Mouse (Mus musculus): ENCODE results near the gene Arvcf. TPM values are rescaled to one million over a fixed set of nuclear protein-coding genes. Genes with fewer than 3 reads are reported as not detected.

Arvcf gene
- polyA plus RNA-seq, 1 experiment, result 2.6 TPM

DNA sequence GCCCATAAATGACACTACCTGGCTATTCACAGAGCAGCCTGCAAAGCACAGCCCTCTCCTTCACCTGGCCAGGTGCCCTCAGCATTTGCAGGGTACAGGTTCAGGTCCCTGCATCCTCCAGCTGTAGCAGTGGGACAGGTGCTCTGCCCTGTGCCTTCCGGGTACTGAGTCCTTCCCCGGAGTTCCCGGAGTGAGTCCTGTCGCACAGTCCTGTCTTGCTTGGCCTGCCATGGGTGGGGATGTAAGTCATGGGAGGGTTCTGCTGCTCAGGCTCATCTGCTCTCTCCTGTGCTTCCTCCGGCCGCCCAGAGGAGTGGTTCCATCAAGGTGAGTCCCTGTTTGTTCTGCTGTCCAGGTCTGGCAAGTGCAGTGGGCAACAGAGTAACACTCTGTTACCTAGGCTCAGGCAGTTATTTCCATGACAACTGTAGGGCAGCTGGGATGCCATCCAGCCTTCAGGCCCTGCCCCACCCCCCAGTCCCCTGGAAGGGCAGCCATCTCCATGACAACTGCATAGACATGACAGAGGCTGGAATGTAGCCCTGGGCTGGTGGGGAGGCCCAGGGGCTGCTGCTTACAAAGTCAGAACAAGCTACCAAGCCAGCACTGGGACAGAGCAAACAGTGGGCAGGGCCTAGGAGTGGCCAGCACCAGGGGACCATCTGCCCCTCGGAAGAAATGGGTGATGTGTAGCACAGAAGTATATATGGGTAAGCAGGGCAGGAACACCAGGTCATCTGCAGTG lies 52.7 kb downstream of the Arvcf start:
- no peak for TF ChIP-seq GATA1 (IDR thresholded peaks at IDR 0.05; ENCODE audit: borderline replicate concordance, low read length)
- TF ChIP-seq FLI1 (IDR thresholded peaks at IDR 0.05; ENCODE audit: low read length), result no peak
- Histone ChIP-seq H3K27me3 (replicated peaks) (peaks cover 51% of the 10 kb centered on the region), H3K9me3 (no peaks in the 10 kb centered on the region), H3K4me3 (replicated peaks) (no peak overlapping the region), H3K4me1 (peaks cover 56% of the 10 kb centered on the region), H3K36me3 (replicated peaks; ENCODE audit: low read length) (peaks cover 32% of the 10 kb centered on the region)

DNA sequence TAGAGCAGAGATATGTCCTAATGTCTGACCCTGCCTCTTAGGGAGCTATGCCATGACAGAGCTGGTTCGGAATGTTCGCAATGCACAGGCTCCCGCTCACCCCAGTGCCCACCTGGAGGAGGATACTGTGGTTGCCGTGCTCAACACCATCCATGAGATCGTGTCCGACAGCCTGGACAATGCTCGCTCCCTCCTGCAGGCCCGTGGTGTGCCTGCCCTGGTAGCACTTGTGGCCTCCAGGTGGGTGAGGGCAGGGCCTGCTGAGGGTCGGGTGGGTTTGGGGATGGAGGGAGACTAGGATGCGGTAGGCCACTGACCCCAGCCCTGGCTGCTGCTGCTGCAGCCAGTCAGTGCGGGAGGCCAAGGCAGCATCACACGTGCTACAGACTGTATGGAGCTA lies 55.3 kb downstream of the Arvcf start:
- no peak for TF ChIP-seq FLI1 (IDR thresholded peaks at IDR 0.05; ENCODE audit: low read length)
- no peak for TF ChIP-seq GATA1 (IDR thresholded peaks at IDR 0.05; ENCODE audit: borderline replicate concordance, low read length)
- no peak overlapping the region for H3K4me3 ChIP-seq (replicated peaks)
- no peaks in the 10 kb centered on the region for H3K9me3 ChIP-seq
- peaks cover 44% of the 10 kb centered on the region for H3K4me1 ChIP-seq
- peaks cover 50% of the 10 kb centered on the region for H3K36me3 ChIP-seq (replicated peaks; ENCODE audit: low read length)
- peaks cover 38% of the 10 kb centered on the region for H3K27me3 ChIP-seq (replicated peaks)

DNA sequence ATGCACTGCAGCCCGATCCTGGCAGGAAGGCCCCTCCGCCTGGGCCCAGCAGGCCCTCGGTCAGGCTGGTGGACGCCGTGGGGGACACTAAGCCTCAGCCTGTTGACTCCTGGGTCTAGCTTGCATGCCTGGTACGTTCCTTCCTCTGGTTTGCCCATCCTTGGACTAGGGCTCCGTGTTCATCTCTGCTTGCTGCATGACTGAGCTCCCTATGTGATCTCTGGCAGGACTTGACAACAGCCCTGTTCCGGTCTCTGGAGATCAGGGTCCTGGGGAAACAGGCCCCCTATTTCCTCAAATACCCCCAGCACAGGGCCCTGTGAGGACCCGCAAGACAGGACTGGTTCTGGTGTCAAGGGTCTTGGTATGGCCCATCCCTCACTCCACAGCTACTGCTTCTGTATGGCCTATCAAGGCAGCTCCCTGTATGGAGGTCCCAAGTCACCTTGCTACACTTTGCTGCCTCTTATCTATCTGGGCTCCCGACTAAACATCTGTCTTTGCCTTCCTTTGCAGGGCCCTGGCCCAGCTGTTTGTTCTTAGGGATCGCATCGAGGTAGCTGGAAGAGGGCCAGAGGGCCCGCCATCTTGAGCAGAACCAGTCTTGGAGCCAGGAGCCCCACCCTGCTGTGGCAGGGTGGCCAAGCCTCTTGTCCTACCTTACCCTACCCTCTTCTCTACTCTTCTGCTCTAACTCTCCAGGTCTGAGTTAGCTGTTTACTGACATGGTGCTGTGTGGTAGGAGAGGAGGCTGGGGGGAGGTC lies 57.3 kb downstream of the Arvcf start:
- no peak for TF ChIP-seq GATA1 (IDR thresholded peaks at IDR 0.05; ENCODE audit: borderline replicate concordance, low read length)
- TF ChIP-seq FLI1 (IDR thresholded peaks at IDR 0.05; ENCODE audit: low read length), result no peak
- Histone ChIP-seq H3K27me3 (replicated peaks) (peaks cover 29% of the 10 kb centered on the region), H3K4me1 (peaks cover 26% of the 10 kb centered on the region), H3K36me3 (replicated peaks; ENCODE audit: low read length) (peaks cover 64% of the 10 kb centered on the region), H3K4me3 (replicated peaks) (no peak overlapping the region), H3K9me3 (no peaks in the 10 kb centered on the region)

DNA sequence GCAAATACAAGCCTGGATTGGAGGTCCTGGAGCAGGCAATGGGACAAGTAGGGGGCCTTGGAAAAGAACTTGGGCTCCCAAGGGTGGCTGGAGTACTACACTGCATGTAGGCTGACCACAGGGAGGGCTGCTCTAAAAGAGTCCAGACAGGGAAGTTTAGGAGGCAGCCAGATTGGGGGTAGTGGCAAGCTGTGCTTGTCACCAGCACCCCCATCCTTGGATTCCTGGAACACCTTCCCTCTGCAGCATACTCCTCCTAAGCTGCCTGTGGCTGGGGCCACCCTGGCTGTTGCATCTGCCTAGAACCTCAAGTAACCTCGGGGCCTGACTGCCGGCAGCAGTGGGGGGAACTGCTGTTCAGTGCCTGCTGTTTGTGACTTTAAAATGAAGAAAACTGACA lies 57.9 kb downstream of the Arvcf start:
- Histone ChIP-seq H3K4me3 (replicated peaks) (no peak overlapping the region), H3K4me1 (peaks cover 26% of the 10 kb centered on the region), H3K27me3 (replicated peaks) (peaks cover 24% of the 10 kb centered on the region), H3K9me3 (no peaks in the 10 kb centered on the region), H3K36me3 (replicated peaks; ENCODE audit: low read length) (peaks cover 70% of the 10 kb centered on the region)
- TF ChIP-seq GATA1 (IDR thresholded peaks at IDR 0.05; ENCODE audit: borderline replicate concordance, low read length) (no peak), FLI1 (IDR thresholded peaks at IDR 0.05; ENCODE audit: low read length) (no peak)

DNA sequence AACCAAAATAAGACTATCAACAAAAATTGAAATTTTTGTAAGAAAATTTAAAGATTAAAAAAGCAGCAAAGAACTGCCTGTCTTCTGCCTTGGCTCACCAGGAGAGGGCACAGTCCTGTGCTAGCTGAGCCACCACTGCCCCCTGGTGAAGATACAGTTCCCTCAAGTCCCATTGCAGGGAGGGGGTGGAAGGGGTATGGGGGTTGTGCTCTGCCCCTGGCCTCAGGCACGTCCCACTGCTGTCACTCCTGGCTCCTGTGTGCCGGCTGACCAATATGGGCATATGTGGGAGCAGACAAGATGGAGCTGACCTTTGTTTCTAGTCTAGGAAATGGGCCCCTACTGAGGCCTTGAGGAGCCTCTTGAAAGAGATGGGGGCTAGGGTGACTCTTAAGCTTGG lies 58.3 kb downstream of the Arvcf start:
- Histone ChIP-seq H3K36me3 (replicated peaks; ENCODE audit: low read length) (peaks cover 75% of the 10 kb centered on the region), H3K27me3 (replicated peaks) (peaks cover 20% of the 10 kb centered on the region), H3K4me3 (replicated peaks) (peak overlapping the region; percentile 11), H3K9me3 (no peaks in the 10 kb centered on the region), H3K4me1 (peaks cover 28% of the 10 kb centered on the region)
- TF ChIP-seq FLI1 (IDR thresholded peaks at IDR 0.05; ENCODE audit: low read length), result no peak
- no peak for TF ChIP-seq GATA1 (IDR thresholded peaks at IDR 0.05; ENCODE audit: borderline replicate concordance, low read length)

DNA sequence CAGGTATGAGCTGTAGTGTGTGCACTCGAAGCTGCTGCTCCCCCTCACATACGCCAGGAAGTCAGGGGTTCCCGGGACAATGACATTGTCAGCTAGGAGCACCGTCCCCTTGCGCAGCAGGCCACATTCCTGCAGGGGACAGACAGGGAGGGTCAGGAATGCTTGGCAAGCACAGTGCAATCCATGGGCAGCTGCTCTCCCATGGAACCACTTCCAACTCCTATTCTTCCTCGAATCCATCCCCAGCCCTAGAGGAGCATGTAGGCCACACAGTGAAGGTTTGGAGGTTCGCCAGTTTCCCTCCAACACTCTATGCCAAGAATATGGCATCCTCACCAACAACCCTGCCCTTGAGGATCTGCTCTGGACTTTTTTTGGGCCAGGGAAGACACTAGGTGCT lies 59.9 kb downstream of the Arvcf start:
- Histone ChIP-seq H3K36me3 (replicated peaks; ENCODE audit: low read length) (peaks cover 91% of the 10 kb centered on the region), H3K4me1 (peaks cover 42% of the 10 kb centered on the region), H3K9me3 (no peaks in the 10 kb centered on the region), H3K27me3 (replicated peaks) (peaks cover 11% of the 10 kb centered on the region), H3K4me3 (replicated peaks) (peak overlapping the region; percentile 12)
- TF ChIP-seq GATA1 (IDR thresholded peaks at IDR 0.05; ENCODE audit: borderline replicate concordance, low read length) (no peak), FLI1 (IDR thresholded peaks at IDR 0.05; ENCODE audit: low read length) (no peak)

DNA sequence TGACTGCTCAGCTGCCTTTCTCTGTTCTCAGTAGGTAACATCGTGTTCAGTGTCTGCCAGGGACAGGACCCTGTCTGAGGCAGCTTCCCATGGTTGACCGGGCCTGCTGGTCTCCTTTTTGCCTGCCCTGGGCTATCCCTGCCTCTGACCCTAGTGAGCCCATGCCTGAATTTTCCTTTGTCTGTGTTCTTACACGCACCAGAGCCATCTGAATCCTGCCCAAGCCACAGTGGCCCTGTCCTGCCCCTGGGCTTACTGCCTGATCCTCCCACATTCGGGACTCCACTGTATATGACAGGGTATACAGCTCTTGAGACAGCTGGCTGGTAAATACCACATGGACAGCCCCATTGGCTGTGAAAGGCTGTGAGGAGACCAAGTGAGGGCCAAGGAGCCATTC lies 61.8 kb downstream of the Arvcf start:
- H3K36me3 ChIP-seq (replicated peaks; ENCODE audit: low read length), result peaks cover 93% of the 10 kb centered on the region
- TF ChIP-seq GATA1 (IDR thresholded peaks at IDR 0.05; ENCODE audit: borderline replicate concordance, low read length), result no peak
- TF ChIP-seq FLI1 (IDR thresholded peaks at IDR 0.05; ENCODE audit: low read length), result no peak
- H3K9me3 ChIP-seq, result no peaks in the 10 kb centered on the region
- H3K4me1 ChIP-seq, result peaks cover 61% of the 10 kb centered on the region
- H3K4me3 ChIP-seq (replicated peaks), result no peak overlapping the region
- H3K27me3 ChIP-seq (replicated peaks), result no peaks in the 10 kb centered on the region

DNA sequence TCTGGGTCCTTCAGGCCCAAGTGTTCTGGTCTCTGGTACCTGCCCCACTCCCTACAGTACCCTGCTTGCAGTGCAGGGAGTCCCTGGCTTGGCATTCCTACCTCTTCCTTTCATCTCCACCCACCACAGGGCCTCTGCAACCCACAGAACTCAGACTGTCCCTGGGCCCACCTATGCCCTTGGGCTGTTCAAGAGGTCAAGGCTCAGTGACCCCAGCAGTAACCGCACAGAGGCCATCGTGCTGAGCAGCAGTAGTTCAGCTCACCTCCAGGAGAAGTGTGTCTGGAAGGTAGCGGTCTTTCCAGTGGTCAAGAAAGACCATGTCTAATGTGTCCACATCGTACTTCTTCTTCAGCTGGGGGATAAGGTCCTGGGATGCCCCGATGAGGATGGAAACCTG lies 62.4 kb downstream of the Arvcf start:
- Histone ChIP-seq H3K9me3 (no peaks in the 10 kb centered on the region), H3K36me3 (replicated peaks; ENCODE audit: low read length) (peaks cover 92% of the 10 kb centered on the region), H3K27me3 (replicated peaks) (no peaks in the 10 kb centered on the region), H3K4me1 (peaks cover 62% of the 10 kb centered on the region), H3K4me3 (replicated peaks) (no peak overlapping the region)
- TF ChIP-seq GATA1 (IDR thresholded peaks at IDR 0.05; ENCODE audit: borderline replicate concordance, low read length) (no peak), FLI1 (IDR thresholded peaks at IDR 0.05; ENCODE audit: low read length) (no peak)

DNA sequence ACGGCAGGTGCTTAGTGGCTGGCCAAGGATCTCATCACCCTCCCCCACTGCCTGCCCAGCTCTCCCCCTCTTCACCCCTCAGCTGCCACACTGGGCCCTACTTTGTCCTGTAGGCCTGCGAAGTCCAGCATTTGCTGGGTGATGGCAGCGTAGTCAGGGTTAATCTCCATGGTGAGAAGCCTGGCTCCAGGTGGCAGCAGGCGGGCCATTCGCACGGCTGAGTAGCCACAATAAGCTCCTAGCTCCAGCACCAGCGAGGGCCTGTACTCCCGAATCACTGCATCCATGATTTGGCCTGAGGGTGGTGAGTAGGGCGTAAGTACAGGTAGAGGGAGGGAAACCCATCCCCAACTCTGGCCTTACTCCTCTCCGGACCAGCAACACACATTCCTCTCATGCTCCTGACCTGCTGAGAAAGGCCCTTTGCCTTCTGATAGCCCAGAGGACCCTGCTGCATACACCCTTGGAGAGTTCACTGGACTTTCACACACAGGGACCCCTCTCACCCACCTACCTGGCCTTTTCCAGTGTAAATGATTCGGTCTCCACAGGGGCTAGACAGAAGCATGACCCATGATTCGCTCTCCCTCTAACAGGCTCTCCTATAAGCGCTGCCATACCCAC lies 63.2 kb downstream of the Arvcf start:
- Histone ChIP-seq H3K4me3 (replicated peaks) (no peak overlapping the region), H3K36me3 (replicated peaks; ENCODE audit: low read length) (peaks cover 91% of the 10 kb centered on the region), H3K4me1 (peaks cover 62% of the 10 kb centered on the region), H3K27me3 (replicated peaks) (no peaks in the 10 kb centered on the region), H3K9me3 (no peaks in the 10 kb centered on the region)
- TF ChIP-seq GATA1 (IDR thresholded peaks at IDR 0.05; ENCODE audit: borderline replicate concordance, low read length) (no peak), FLI1 (IDR thresholded peaks at IDR 0.05; ENCODE audit: low read length) (no peak)
